Mouse (Mus musculus): ENCODE results near the gene Serpina1b. TPM values are rescaled to one million over a fixed set of nuclear protein-coding genes. Genes with fewer than 3 reads are reported as not detected.
"Not testable (repeated sequence)": the region's sequence is repeated elsewhere in the genome, so short reads cannot be mapped to it uniquely, and the experiment has no call there.

Serpina1b gene
- polyA plus RNA-seq, 1 experiment from 2014 or later, result 0.46 TPM

DNA sequence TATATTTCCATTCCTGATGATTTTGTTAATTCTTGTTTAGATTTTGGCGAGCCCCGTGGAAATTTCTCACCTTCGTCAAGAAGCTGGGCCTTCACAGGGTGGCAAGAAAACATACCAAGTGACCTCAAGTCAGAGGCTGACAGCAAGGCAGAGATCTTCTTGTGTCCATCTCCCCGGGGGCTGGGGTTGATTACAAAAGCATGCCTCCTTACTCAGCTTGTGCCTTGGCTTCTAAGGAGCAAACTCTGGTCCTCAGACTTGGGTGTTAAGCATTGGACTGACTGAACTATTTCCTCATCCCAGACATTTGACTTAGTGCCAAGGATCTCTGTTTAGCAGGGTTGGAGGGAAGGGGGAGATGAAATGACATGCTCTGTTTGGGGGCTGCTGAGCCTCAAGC lies 95.1 kb downstream of the Serpina1b start:
- H3K36me3 ChIP-seq (replicated peaks; ENCODE audit: control insufficient read depth, insufficient read depth, low read depth, low read length); H3K27me3 ChIP-seq (ENCODE audit: control insufficient read depth, insufficient read depth, low read length); ATAC-seq (replicated peaks; ENCODE audit: insufficient number of reproducible peaks, low FRiP score, low TSS enrichment, low read depth); H3K9ac ChIP-seq (replicated peaks; ENCODE audit: low read length); H3K4me2 ChIP-seq (ENCODE audit: low read depth, low read length); H3K4me3 ChIP-seq (ENCODE audit: low read depth, low read length); H3K27ac ChIP-seq (replicated peaks; ENCODE audit: low read depth, low read length); DNase-seq (ENCODE audit: low spot score); H3K4me1 ChIP-seq (ENCODE audit: control insufficient read depth, insufficient read depth, low read length); H3K9me3 ChIP-seq (replicated peaks; ENCODE audit: control insufficient read depth, low read length): not testable (repeated sequence)
- WGBS, result 80% methylated on average over 4 of the region's 4 CpGs

DNA sequence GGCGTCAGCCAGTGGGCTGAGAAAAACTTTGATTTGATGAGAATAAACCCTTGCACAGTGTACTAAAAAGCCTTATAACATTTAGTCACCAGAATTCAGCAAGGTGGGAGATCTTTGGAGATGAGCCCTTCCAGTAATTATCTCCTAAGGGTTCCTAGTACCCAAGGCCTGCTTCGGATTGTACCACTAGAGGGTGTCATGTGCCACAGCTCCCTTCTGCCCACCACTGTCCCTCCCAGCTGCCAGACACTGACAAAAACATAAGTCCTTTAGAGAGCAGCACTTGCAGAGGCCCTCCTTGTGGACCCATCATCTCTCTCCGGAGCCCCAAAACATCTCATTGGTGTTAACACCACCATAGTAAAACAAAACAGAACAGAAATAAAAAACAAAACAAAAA lies 118.6 kb downstream of the Serpina1b start:
- no peak for DNase-seq (ENCODE audit: low spot score)
- H3K27ac ChIP-seq (replicated peaks; ENCODE audit: low read depth, low read length), result no peak overlapping the region

DNA sequence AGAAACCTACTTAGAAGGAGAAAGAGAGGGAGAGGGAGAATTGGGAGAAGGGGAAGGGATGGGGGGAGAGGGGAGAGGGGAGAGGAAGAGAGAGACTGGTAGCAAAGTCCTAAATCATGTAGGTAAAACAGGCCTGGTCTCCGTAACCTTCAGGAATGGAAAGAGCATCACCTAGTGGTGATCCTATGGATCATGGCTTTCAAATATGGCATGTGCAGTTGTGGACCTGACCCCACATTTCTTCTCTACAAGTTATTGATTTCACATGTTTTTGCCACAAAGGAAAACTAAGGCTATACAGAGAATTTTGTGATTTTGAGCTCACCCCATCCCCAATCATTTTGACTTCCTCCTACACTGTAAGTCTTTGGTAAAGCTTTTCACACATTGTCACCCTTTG lies 119.8 kb downstream of the Serpina1b start:
- Histone ChIP-seq H3K4me2 (ENCODE audit: low read depth, low read length) (no peak overlapping the region), H3K27ac (replicated peaks; ENCODE audit: low read depth, low read length) (no peak overlapping the region), H3K4me1 (ENCODE audit: control insufficient read depth, insufficient read depth, low read length) (no peaks in the 10 kb centered on the region), H3K4me3 (ENCODE audit: low read depth, low read length) (no peak overlapping the region), H3K27me3 (ENCODE audit: control insufficient read depth, insufficient read depth, low read length) (no peaks in the 10 kb centered on the region), H3K36me3 (replicated peaks; ENCODE audit: control insufficient read depth, insufficient read depth, low read depth, low read length) (no peaks in the 10 kb centered on the region), H3K9me3 (replicated peaks; ENCODE audit: control insufficient read depth, low read length) (no peaks in the 10 kb centered on the region), H3K9ac (replicated peaks; ENCODE audit: low read length) (no peak overlapping the region)
- whole genome bisulfite sequencing, result 70% methylated on average over 1 of the region's 1 CpGs
- DNase-seq (ENCODE audit: low spot score), result no peak
- no peak for ATAC-seq (replicated peaks; ENCODE audit: insufficient number of reproducible peaks, low FRiP score, low TSS enrichment, low read depth)

More for the DNA sequence above, 118.6 kb downstream of the Serpina1b start:
- WGBS, result 78% methylated on average over 3 of the region's 3 CpGs
- Histone ChIP-seq H3K9me3 (replicated peaks; ENCODE audit: control insufficient read depth, low read length) (no peaks in the 10 kb centered on the region), H3K4me1 (ENCODE audit: control insufficient read depth, insufficient read depth, low read length) (no peaks in the 10 kb centered on the region), H3K36me3 (replicated peaks; ENCODE audit: control insufficient read depth, insufficient read depth, low read depth, low read length) (no peaks in the 10 kb centered on the region), H3K9ac (replicated peaks; ENCODE audit: low read length) (no peak overlapping the region), H3K4me3 (ENCODE audit: low read depth, low read length) (no peak overlapping the region), H3K4me2 (ENCODE audit: low read depth, low read length) (no peak overlapping the region), H3K27me3 (ENCODE audit: control insufficient read depth, insufficient read depth, low read length) (no peaks in the 10 kb centered on the region)
- no peak for ATAC-seq (replicated peaks; ENCODE audit: insufficient number of reproducible peaks, low FRiP score, low TSS enrichment, low read depth)

DNA sequence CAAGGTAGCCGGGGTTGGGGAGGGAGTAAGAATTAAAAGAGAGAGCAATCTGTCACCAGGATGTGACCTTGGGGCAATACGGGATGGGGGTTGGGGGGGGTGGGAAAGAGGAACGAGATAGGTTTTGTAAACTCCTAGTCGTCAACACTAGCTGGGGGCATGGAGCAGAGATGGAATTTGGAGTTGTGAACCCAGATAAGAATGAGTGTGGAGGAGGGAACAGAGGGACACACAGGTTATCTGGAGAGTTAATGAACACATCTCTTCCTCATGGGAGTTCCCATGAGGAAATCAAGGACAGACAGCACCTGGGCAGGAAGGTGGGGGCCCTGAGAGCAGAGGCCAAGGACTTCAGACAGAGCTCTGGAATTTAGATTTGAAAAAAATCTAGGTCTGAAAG lies 124.1 kb downstream of the Serpina1b start:
- no peak overlapping the region for H3K4me3 ChIP-seq (ENCODE audit: low read depth, low read length)
- H3K27me3 ChIP-seq (ENCODE audit: control insufficient read depth, insufficient read depth, low read length), result no peaks in the 10 kb centered on the region
- no peaks in the 10 kb centered on the region for H3K36me3 ChIP-seq (replicated peaks; ENCODE audit: control insufficient read depth, insufficient read depth, low read depth, low read length)
- H3K4me1 ChIP-seq (ENCODE audit: control insufficient read depth, insufficient read depth, low read length), result no peaks in the 10 kb centered on the region
- ATAC-seq (replicated peaks; ENCODE audit: insufficient number of reproducible peaks, low FRiP score, low TSS enrichment, low read depth) (no peak), DNase-seq (ENCODE audit: low spot score) (no peak)
- H3K9ac ChIP-seq (replicated peaks; ENCODE audit: low read length), result no peak overlapping the region
- H3K27ac ChIP-seq (replicated peaks; ENCODE audit: low read depth, low read length), result no peak overlapping the region
- 73% methylated on average over 4 of the region's 4 CpGs for WGBS
- no peaks in the 10 kb centered on the region for H3K9me3 ChIP-seq (replicated peaks; ENCODE audit: control insufficient read depth, low read length)
- no peak overlapping the region for H3K4me2 ChIP-seq (ENCODE audit: low read depth, low read length)

DNA sequence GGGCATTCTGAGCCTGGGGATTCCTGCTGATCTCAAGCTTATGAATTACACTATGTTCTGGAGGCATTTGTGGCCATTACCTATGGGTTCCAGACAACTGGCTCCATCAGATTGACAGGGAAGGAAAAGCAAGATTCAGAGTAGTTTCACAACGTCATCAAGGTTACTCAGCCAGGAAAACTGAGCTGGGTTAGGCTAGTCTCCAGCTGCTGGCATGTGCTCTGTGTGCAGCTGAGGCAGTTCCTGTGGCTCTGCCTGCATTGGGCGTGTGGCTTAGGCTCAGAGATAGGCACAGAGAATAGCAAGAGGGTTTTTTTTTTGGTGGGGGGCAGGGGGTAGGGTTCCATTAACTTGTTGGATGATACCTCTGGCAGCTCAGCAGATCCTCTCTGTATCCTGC lies 124.6 kb downstream of the Serpina1b start:
- Histone ChIP-seq H3K9me3 (replicated peaks; ENCODE audit: control insufficient read depth, low read length) (no peaks in the 10 kb centered on the region), H3K27me3 (ENCODE audit: control insufficient read depth, insufficient read depth, low read length) (no peaks in the 10 kb centered on the region), H3K4me2 (ENCODE audit: low read depth, low read length) (no peak overlapping the region), H3K4me1 (ENCODE audit: control insufficient read depth, insufficient read depth, low read length) (no peaks in the 10 kb centered on the region), H3K4me3 (ENCODE audit: low read depth, low read length) (no peak overlapping the region), H3K36me3 (replicated peaks; ENCODE audit: control insufficient read depth, insufficient read depth, low read depth, low read length) (no peaks in the 10 kb centered on the region), H3K9ac (replicated peaks; ENCODE audit: low read length) (no peak overlapping the region), H3K27ac (replicated peaks; ENCODE audit: low read depth, low read length) (no peak overlapping the region)
- 66% methylated on average over 2 of the region's 2 CpGs for WGBS
- DNase-seq (ENCODE audit: low spot score), result no peak
- no peak for ATAC-seq (replicated peaks; ENCODE audit: insufficient number of reproducible peaks, low FRiP score, low TSS enrichment, low read depth)

DNA sequence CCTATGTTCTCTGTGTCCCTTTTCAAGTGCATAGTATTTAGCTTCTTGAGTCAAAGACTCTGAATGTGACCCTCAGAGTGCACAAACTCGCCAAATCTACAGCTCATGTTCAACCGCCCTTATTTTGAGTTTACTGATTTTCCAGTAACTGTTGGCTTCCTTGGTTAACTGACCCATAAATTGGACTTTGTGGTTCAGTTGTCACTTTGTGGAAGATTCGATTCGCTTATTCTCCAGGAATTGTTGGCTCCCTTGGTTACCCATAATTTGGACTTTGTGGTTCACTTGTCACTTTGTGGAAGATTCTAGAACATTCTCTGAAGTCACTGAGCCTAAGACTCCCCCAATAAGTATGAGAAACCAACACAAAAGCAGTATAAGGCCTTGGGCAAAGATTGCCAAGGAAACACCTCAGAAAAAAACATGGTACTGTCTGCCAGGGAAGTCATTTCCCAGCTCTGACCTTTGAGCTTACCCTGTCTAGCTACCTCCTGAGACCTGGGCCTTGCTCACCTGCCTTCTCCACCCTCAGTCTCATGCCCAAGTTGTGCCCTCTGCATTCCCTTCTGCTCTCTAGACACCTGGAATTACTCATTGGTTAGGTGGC lies 129.9 kb downstream of the Serpina1b start:
- no peak overlapping the region for H3K4me3 ChIP-seq (ENCODE audit: low read depth, low read length)
- 85% methylated on average over 4 of the region's 4 CpGs for WGBS
- no peaks in the 10 kb centered on the region for H3K4me1 ChIP-seq (ENCODE audit: control insufficient read depth, insufficient read depth, low read length)
- no peak overlapping the region for H3K4me2 ChIP-seq (ENCODE audit: low read depth, low read length)
- H3K27ac ChIP-seq (replicated peaks; ENCODE audit: low read depth, low read length), result no peak overlapping the region
- H3K36me3 ChIP-seq (replicated peaks; ENCODE audit: control insufficient read depth, insufficient read depth, low read depth, low read length), result no peaks in the 10 kb centered on the region
- no peak for DNase-seq (ENCODE audit: low spot score)
- no peak for ATAC-seq (replicated peaks; ENCODE audit: insufficient number of reproducible peaks, low FRiP score, low TSS enrichment, low read depth)
- no peak overlapping the region for H3K9ac ChIP-seq (replicated peaks; ENCODE audit: low read length)
- H3K27me3 ChIP-seq (ENCODE audit: control insufficient read depth, insufficient read depth, low read length), result no peaks in the 10 kb centered on the region
- H3K9me3 ChIP-seq (replicated peaks; ENCODE audit: control insufficient read depth, low read length), result no peaks in the 10 kb centered on the region

DNA sequence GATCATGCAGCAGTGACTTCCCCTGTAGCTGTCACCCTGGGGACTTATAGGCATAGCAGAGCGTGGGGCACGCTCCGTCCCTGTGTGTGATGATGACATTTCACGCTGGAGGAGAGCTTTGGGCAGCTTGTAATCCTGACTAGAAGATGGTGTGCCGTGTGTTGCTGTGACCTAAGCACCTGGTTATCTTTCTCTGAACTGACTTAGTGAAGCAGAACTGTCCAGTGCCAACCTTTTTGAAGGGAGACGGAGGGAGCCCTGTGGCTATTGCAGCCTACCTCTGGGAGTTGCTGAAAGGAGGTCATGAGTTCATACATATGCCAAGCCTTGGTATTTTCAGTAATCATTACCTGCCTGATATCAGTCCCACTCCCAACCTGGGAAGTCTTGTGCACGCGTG lies 134.7 kb downstream of the Serpina1b start, which contains the start of gene Serpina1f:
Gene Serpina1f, minus strand, starts transcription at position 101 of the 400 bp plus-strand sequence.
- Histone ChIP-seq H3K4me3 (ENCODE audit: low read depth, low read length) (no peak within 1 kb of the TSS), H3K9me3 (replicated peaks; ENCODE audit: control insufficient read depth, low read length) (no peaks in the 10 kb centered on the region), H3K27me3 (ENCODE audit: control insufficient read depth, insufficient read depth, low read length) (no peaks in the 10 kb centered on the region), H3K27ac (replicated peaks; ENCODE audit: low read depth, low read length) (no peak within 1 kb of the TSS), H3K4me2 (ENCODE audit: low read depth, low read length) (no peak within 1 kb of the TSS), H3K4me1 (ENCODE audit: control insufficient read depth, insufficient read depth, low read length) (no peaks in the 10 kb centered on the region), H3K9ac (replicated peaks; ENCODE audit: low read length) (no peak within 1 kb of the TSS), H3K36me3 (replicated peaks; ENCODE audit: control insufficient read depth, insufficient read depth, low read depth, low read length) (no peaks in the 10 kb centered on the region)
- DNase-seq (ENCODE audit: low spot score), result no peak
- WGBS, result 86% methylated on average over 8 of the region's 8 CpGs
- no peak for ATAC-seq (replicated peaks; ENCODE audit: insufficient number of reproducible peaks, low FRiP score, low TSS enrichment, low read depth)

DNA sequence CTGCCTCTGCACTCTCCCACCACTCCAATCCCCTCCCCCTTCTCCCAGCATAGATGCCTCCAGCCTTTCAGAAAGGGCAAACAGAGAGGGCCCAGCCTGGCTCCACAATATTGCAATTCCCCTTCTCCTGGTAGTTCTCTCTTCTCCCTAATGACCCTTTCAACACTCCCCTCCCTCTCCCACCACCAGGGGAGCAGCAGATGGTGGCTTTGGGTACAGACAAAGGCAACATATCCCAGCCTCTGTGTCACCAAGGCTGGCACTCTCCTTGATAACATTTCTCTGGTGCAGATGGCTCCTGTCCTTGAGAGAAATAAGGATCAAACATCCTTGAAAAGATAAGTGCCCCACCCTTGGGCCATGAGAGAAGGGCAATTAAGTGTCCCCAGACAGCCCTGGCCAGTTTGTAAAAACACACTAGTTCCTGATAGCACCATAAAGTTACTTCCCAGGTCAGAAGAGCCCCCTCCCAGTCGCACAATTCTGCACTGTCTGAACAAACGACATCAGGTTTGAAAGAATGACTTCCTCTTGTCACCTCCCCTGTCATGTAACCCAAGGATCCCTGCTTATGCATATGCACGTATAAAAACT lies 141.9 kb downstream of the Serpina1b start:
- Histone ChIP-seq H3K4me2 (ENCODE audit: low read depth, low read length) (no peak overlapping the region), H3K27me3 (ENCODE audit: control insufficient read depth, insufficient read depth, low read length) (no peaks in the 10 kb centered on the region), H3K9me3 (replicated peaks; ENCODE audit: control insufficient read depth, low read length) (no peaks in the 10 kb centered on the region), H3K4me1 (ENCODE audit: control insufficient read depth, insufficient read depth, low read length) (no peaks in the 10 kb centered on the region), H3K36me3 (replicated peaks; ENCODE audit: control insufficient read depth, insufficient read depth, low read depth, low read length) (no peaks in the 10 kb centered on the region), H3K4me3 (ENCODE audit: low read depth, low read length) (no peak overlapping the region), H3K27ac (replicated peaks; ENCODE audit: low read depth, low read length) (no peak overlapping the region), H3K9ac (replicated peaks; ENCODE audit: low read length) (no peak overlapping the region)
- WGBS, result 57% methylated on average over 3 of the region's 3 CpGs
- ATAC-seq (replicated peaks; ENCODE audit: insufficient number of reproducible peaks, low FRiP score, low TSS enrichment, low read depth) (0 out of 2 replicates have a peak, but pooled peaks have one; percentile 34), DNase-seq (ENCODE audit: low spot score) (no peak)

Measured in embryonic facial prominence, embryonic 11.5 days (tissue).